Mouse (Mus musculus) gastrocnemius, adult 2 months (tissue): ENCODE data around the gene Tlr5. TPM values are rescaled to one million over a fixed set of nuclear protein-coding genes. Genes with fewer than 3 reads are reported as not detected.

ENCODE experiments used
- DNase-seq: peaks from one replicate; pipeline ENCODE4 v3.0.0; 2022
- H3K27ac ChIP-seq: fragments of 200-600 bp; 2 replicates; pipeline ENCODE4 v1.8.1; 2022; ENCODE audit warnings: mild to moderate bottlenecking
- H3K4me3 ChIP-seq: fragments of 200-600 bp; 2 replicates; pipeline ENCODE4 v1.8.1; 2022; ENCODE audit warnings: mild to moderate bottlenecking, moderate library complexity
- CTCF ChIP-seq: fragments of 200-600 bp; IDR thresholded peaks from 2 replicates; pipeline ENCODE4 v1.8.1; 2022; ENCODE audit warnings: antibody characterized with exemption, mild to moderate bottlenecking, moderate library complexity
- intact Hi-C: fragments of 180-260 bp; cut with DNase I; formaldehyde crosslinking; loops from one replicate; pipeline ENCODE4 v1.15.1; 2025
- total RNA-seq, 2 experiments: library from RNA; stranded (reverse); gene quantifications; 2 replicates each; pipeline ENCODE4 v1.2.3; 2021

The Tlr5 gene
- total RNA-seq, 2 experiments from 2014 or later = 1.1 to 3.8 TPM

DNA sequence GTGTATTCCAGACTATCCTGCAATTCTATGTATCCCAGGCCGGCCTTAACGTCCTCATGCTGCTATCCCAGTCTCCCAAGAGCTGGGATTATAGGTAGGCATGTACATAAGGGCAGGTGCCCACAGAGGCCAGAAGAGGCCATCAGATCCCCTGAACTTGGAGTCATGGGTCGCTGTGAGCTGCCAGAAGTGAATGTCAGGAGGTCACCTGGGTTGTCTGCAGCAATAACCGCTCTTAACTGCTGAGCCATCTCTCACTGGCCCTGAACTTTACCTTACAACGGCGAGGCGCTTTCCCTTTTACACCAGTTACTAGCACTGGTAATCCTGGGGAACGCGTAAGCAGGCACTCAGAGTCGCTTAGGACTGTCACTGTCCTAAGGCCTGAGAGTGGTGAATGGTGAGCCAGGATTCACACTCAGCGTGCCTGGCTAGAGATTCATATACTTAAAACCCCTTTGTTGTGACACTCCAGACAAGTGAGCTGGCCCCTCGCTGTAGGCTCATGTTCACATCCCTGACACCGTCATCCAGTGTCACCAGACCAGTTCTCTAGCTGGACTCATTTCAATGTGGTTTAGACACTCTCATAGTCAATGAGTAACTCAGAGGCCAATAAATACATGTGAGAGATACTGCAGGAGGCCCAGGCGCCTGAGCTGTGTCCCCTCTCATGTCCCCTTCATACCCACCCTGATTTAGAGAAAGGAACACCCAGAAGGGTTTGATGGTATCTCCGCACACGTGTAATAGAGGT is 2.6 kb downstream of the Tlr5 start:
- peak; percentile 43 for DNase-seq
- intact Hi-C loops = no loop called here
- Histone ChIP-seq H3K4me3 (no peak overlapping the region), H3K27ac (peak overlapping the region; percentile 83)
- no peak for TF ChIP-seq CTCF

- intact Hi-C loops = no loop called here
- no peak for DNase-seq
- no peak for TF ChIP-seq CTCF
- no peak overlapping the region for H3K4me3 ChIP-seq
- peak overlapping the region; percentile 83 for H3K27ac ChIP-seq
Observed at GRCm38 (mm10) chr1:182957826-182958544, 3.4 kb downstream of the Tlr5 start.

DNA sequence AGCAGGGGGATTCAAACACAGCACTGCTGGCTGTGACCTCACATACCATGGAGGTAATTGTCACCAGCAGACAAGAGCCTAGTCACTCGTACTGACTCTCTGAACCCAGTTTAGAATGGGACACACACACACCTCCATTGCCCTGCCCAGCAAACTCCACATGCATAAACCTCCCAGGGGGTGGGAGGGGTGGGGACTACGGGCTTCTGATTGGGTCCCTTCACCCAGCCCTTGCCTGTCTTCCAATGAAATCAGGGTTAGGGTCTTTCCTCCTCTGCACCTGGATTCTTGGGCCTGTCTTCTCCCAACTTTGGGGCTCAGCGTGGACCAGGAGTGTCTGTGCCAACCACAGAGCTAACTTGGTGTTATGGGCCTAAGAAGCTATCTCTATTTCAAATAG is 4.2 kb downstream of the Tlr5 start:
- peak overlapping the region; percentile 83 for H3K27ac ChIP-seq
- DNase-seq = no peak
- intact Hi-C loops = no loop called here
- TF ChIP-seq CTCF = no peak
- peak overlapping the region; percentile 70 for H3K4me3 ChIP-seq

- peak; percentile 68 for DNase-seq
- Histone ChIP-seq H3K27ac (peak overlapping the region; percentile 83), H3K4me3 (peak overlapping the region; percentile 70)
- TF ChIP-seq CTCF = no peak
- intact Hi-C loops = no loop called here
Observed at GRCm38 (mm10) chr1:182959251-182959691, 4.7 kb downstream of the Tlr5 start.

DNA sequence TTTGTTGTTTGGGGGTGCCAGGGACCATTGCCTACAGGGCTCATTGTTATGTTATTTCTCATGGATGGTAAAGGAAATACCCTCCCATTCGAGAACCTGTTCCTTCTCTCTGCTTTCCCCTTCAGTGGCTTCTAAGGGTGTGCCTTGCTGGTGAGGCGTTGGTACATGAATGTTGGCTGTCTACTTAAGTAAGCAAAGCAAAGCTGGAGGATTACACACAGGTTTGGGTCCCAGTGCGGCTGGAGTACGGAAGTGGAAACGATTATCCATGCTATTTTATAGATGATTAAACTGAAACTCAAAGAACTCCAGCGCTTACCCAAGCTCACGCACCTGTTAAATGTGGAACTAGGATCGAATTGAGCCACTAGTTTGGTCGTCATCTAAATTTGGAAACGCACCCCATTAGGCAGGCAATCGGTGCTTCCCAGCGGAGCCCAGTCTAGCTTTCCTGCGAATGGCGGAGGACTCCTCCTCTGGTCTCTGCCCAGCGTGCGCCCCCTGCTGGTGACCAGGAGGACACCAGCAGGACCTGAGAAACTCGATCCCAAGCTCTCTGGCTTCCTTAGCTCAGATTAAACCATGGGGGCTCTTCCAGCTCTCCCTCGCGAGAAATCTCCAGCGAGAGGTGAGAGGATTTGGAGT is 5.3 kb downstream of the Tlr5 start:
- intact Hi-C loops = loop anchor here (1.0 to 2.0 kb wide), 3 partner anchors 51 to 405 kb away; no protein-coding TSS in a partner anchor
- H3K27ac ChIP-seq = peak overlapping the region; percentile 83

DNA sequence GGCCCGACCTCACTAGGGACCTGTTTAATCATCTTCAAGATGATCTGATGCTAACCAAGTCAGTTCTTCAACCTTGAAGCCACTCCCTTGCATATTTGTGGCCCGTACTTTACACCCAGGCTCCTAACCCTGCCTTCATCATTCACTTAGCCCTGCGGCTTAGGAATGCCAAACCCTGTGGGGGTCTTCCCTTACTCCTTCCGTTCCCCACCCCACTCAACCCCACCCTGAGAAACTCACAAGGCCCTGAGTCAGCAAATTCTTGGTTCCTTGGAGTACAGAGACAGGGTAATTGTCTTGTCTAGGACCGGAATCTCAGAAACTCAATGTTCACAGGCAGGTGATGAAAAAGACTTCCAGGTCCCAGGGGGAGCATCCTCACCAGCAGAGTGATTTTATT is 6.5 kb downstream of the Tlr5 start:
- Histone ChIP-seq H3K4me3 (no peak overlapping the region), H3K27ac (no peak overlapping the region)
- intact Hi-C loops = loop anchor here (2.0 kb wide), 2 partner anchors 52 to 406 kb away; no protein-coding TSS in a partner anchor
- DNase-seq = no peak
- TF ChIP-seq CTCF = no peak

More for the DNA sequence above, 5.3 kb downstream of the Tlr5 start:
- H3K4me3 ChIP-seq = peak overlapping the region; percentile 70
- peak; percentile 98; the same call in 1 of the 2 replicates for TF ChIP-seq CTCF
- peak; percentile 93 for DNase-seq

GRCm38 (mm10) chr1:182963329-182963728 is 8.7 kb downstream of the Tlr5 start:
- peak; percentile 5 for DNase-seq
- TF ChIP-seq CTCF = no peak
- intact Hi-C loops = no loop called here
- Histone ChIP-seq H3K4me3 (no peak overlapping the region), H3K27ac (no peak overlapping the region)

DNA sequence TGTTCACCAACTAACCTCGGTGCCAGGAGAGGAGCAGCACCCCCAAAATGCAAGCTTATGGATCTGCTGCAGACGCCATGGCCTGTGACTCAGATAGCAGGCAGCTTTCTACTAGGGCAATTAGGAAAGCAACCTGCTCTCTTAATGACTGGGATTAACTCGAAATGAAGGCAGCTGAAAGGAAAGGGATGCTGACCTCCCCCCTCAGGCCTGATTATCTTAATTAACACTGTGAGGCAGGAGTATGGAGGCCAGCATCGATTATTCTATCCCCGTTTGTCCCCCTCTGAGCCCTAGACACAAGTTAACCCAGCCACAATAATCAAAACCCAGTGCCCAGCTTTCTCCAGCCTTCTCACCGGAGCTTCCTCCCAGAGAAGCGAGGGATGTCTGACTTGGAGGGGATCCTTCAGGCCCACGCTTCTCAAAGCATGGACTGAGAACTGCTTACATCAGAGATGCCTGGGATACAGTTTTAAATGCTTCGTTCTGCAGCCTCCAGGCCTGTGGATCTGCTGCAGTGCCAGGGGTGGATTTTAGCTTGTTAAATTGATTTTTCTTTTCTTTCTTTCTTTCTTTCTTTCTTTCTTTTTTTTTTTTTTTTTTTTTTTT is 10.4 kb downstream of the Tlr5 start:
- DNase-seq = peak; percentile 7
- no peak overlapping the region for H3K27ac ChIP-seq
- no peak for TF ChIP-seq CTCF

DNA sequence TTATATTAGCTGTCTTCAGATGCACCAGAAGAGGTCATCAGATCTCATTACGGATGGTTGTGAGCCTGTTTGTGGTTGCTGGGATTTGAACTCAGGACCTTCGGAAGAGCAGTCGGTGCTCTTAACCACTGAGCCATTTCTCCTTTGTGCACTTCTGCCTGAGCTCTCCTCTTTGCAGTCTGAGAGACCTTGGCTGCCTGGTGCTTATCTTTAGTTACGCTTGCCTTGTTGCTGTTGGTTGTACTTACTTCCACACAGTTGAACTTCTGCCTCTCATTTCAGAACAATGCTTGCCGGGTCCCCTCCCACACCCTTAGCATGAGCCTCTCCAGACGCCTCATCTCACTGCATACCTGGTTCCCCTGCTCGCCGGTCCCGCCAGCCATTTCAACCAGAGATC is 14.1 kb downstream of the Tlr5 start:
- no peak for TF ChIP-seq CTCF
- Histone ChIP-seq H3K27ac (no peak overlapping the region), H3K4me3 (no peak overlapping the region)
- no peak for DNase-seq
- intact Hi-C loops = no loop called here

More for the DNA sequence above, 10.4 kb downstream of the Tlr5 start:
- no peak overlapping the region for H3K4me3 ChIP-seq
- intact Hi-C loops = no loop called here

- intact Hi-C loops = no loop called here
- Histone ChIP-seq H3K4me3 (no peak overlapping the region), H3K27ac (no peak overlapping the region)
- no peak for TF ChIP-seq CTCF
- no peak for DNase-seq
Observed at GRCm38 (mm10) chr1:182972240-182972639, 17.7 kb downstream of the Tlr5 start.

GRCm38 (mm10) chr1:182974826-182975225 is 20.2 kb downstream of the Tlr5 start:
- TF ChIP-seq CTCF = no peak; the same call in 1 of the 2 replicates
- intact Hi-C loops = no loop called here
- H3K4me3 ChIP-seq = no peak overlapping the region

DNA sequence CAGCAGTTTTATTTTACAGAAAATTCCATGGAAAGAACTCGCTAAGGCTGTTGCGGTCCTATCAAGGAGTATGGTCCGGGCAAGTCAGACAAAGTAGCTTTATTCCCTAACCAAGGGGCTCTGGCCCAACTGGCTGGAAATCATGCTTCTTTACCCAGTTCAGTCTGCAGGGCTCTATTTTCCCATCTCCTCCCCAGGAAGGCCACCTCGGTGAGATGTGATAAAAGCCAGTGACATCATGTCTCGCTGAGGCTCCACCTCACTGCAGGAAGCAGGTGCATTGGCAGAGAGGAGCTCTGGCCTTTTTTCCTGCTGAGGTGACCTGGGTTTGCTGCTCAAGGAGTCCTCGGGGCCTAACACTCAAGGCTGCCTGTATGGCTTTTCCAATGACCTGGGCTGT is 26.1 kb downstream of the Tlr5 start:
- Histone ChIP-seq H3K27ac (no peak overlapping the region), H3K4me3 (no peak overlapping the region)
- no peak for TF ChIP-seq CTCF
- intact Hi-C loops = no loop called here
- no peak for DNase-seq

More at GRCm38 (mm10) chr1:182974826-182975225, 20.2 kb downstream of the Tlr5 start:
- DNase-seq = no peak
- H3K27ac ChIP-seq = no peak overlapping the region

DNA sequence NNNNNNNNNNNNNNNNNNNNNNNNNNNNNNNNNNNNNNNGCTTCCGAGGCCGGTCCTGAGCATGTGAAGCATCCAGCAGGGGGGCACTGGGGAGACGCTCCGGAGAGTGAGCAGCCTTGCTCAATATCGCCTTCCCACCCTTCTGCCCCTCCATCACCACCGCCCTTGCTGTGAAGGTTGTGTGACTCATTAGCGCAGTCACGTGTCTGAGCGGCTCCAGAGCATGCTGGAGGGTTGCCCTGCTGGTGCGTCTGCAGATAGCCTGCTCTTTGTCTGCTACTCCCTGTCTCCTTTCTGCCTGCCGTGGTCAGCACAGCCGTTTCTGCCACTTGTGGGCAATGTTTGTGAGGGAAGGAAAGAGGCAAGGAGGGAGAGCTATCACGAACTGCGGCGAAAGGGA is 28.4 kb downstream of the Tlr5 start:
- peak overlapping the region; percentile 64 for H3K4me3 ChIP-seq
- peak; percentile 93 for DNase-seq
- peak; percentile 61 for TF ChIP-seq CTCF
- intact Hi-C loops = no loop called here
- peak overlapping the region; percentile 64 for H3K27ac ChIP-seq
